Mouse (Mus musculus): Measurements from ENCODE around the gene Fam189a2.

The Fam189a2 gene

GRCm38 (mm10) chr19:23977901-23978443 is 52.8 kb downstream of the Fam189a2 start:
- DNase-seq (ENCODE audit: low read depth in 1 of 2, low spot score in 2 of 2) = no peak

- DNase-seq (ENCODE audit: low read depth in 1 of 2, low spot score in 2 of 2) = no peak
Measured at GRCm38 (mm10) chr19:23972881-23973649, 57.8 kb downstream of the Fam189a2 start.

- no peak for DNase-seq (ENCODE audit: low read depth in 1 of 2, low spot score in 2 of 2)
Measured at GRCm38 (mm10) chr19:23971391-23971790, 59.4 kb downstream of the Fam189a2 start.

DNA sequence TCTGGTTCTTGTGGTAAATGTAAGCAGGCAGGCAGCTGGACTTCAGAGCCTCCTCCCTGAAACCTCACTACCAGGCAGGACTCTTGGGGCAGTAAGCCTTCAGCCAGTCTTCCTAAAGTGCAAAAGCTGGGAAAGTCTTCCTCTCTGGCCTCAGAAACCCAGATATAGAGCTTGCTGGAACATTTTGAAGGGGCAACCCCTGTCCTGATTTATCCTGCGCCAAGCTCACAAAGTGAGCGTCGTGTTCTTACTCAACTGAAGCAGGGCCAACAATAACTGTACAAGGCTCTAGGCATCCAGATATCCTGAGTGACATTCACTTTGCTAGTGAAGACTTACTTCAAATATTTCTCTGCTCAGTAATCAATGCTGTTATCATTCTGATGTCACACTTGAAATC is 60.4 kb downstream of the Fam189a2 start:
- no peak for DNase-seq (ENCODE audit: low read depth in 1 of 2, low spot score in 2 of 2)

- no peak for DNase-seq (ENCODE audit: low read depth in 1 of 2, low spot score in 2 of 2)
Measured at GRCm38 (mm10) chr19:23968862-23969225, 62.0 kb downstream of the Fam189a2 start.

- DNase-seq (ENCODE audit: low read depth in 1 of 2, low spot score in 2 of 2) = no peak
Measured at GRCm38 (mm10) chr19:23968125-23968861, 62.5 kb downstream of the Fam189a2 start.

DNA sequence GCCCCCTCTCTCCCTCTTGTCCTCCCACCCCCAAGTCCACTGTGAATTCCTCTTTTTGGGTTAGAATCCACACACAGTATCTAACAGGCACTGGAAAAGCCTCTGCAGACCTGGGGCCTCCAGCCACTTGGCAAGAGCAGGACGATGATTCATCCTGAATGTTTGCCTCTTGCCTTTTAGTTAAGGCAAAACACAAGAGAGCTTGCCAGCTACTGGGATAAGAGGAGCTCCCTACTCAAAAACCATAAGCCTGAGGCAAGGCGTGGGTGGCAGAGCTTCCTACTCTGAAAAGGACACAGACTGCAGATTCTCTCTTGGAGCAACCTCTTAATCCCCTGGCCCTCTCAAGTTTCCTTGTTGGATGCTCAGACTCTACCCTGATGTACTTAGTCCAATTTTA is 63.7 kb downstream of the Fam189a2 start:
- no peak for DNase-seq (ENCODE audit: low read depth in 1 of 2, low spot score in 2 of 2)

- no peak for DNase-seq (ENCODE audit: low read depth in 1 of 2, low spot score in 2 of 2)
Measured at GRCm38 (mm10) chr19:23966376-23966775, 64.4 kb downstream of the Fam189a2 start.

- DNase-seq (ENCODE audit: low read depth in 1 of 2, low spot score in 2 of 2) = no peak
Measured at GRCm38 (mm10) chr19:23964401-23964910, 66.4 kb downstream of the Fam189a2 start.

DNA sequence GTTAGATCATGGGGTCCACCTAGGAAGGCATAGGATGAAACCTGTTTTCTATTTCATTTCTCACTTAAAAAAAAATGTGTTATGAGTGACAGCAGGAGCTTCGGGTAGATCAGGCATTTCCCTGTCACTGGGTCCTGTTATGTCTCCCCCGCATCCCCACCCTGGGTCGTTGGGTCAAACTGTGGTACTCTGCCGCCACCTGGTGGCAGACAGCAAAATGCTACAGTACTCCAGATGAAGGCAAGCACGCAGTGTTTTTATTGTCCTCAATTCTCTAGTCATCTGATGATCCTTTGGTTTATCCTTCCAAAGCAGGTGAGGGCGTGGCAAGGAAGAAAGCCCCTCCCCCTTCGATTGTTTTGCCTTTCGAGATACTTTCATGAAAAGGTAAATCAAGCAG is 69.3 kb downstream of the Fam189a2 start:
- peak in 1 of 2 experiments; percentile 12 for DNase-seq (ENCODE audit: low read depth in 1 of 2, low spot score in 2 of 2)

DNA sequence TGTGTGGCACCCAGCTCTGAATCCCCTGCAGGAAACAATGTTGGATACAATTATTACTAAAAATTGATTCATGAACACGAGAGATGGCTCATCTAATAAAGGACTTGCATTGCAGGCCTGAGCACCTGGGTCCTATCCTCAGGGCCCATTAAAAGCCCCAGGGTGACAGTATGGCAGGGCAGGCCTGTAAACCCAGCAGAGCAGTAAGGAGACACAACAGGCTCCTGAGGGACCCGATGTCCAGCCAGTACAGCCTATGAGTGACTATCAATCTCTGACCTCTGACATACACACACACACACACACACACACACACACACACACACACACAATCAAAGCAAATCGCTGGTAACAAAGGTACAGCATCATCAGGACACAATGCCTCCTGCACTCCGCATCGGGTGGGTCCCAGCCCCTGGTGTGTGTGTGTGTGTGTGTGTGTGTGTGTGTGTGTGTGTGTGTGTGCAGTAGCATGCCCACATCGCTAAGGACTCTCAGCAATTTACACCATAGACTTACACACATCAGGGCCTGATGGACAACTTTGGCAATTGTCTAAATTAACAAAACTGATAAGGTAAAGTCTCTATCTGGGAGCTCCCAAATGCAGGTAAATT is 69.9 kb downstream of the Fam189a2 start:
- DNase-seq (ENCODE audit: low read depth in 1 of 2, low spot score in 2 of 2) = no peak

- no peak for DNase-seq (ENCODE audit: low read depth in 1 of 2, low spot score in 2 of 2)
Measured at GRCm38 (mm10) chr19:23960275-23960674, 70.5 kb downstream of the Fam189a2 start.

DNA sequence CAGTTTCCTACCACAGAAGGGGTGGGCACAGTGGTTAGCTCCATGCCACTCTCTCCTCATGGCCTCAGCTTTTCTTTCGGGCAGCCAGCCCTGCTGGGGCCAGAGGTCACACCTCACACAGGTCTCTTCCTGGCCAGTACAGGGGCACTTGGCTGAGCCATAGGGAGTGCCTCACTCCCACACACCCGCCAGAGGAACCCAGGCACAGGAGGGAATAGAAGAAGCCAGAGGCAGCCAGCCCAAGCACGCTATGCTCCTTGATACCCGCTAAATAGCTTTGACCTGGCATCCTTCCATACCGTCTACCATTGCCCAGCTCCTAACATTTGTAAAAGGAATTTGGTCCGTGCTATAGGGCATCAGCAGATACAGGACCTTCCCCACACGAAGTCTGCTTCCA is 70.9 kb downstream of the Fam189a2 start:
- DNase-seq (ENCODE audit: low read depth in 1 of 2, low spot score in 2 of 2) = no peak

DNA sequence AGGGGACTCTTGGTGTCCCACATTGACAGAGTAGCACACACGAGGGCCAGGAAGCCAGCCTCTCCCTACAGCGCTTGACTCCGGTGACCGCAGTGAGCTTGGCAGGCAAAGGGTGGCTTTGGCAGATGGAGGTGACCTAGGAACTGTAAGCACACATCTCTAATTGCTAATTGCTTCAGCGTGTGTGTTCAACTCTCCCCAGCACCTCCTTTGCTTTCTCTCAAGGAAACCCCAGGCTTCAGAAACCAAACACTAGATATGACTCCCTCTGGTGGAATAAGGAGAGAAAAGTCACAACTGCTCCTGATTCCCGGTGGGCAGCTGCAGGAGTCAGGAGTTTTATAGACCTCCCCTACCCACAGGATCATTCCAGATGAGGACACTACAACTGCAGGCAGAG is 71.9 kb downstream of the Fam189a2 start:
- DNase-seq (ENCODE audit: low read depth in 1 of 2, low spot score in 2 of 2) = no peak

- no peak for DNase-seq (ENCODE audit: low read depth in 1 of 2, low spot score in 2 of 2)
Measured at GRCm38 (mm10) chr19:23957563-23957962, 73.3 kb downstream of the Fam189a2 start.

GRCm38 (mm10) chr19:23956299-23956975 is 74.4 kb downstream of the Fam189a2 start:
- DNase-seq (ENCODE audit: low read depth in 1 of 2, low spot score in 2 of 2) = no peak

GRCm38 (mm10) chr19:23955461-23955860 is 75.4 kb downstream of the Fam189a2 start:
- DNase-seq (ENCODE audit: low read depth in 1 of 2, low spot score in 2 of 2) = no peak

DNA sequence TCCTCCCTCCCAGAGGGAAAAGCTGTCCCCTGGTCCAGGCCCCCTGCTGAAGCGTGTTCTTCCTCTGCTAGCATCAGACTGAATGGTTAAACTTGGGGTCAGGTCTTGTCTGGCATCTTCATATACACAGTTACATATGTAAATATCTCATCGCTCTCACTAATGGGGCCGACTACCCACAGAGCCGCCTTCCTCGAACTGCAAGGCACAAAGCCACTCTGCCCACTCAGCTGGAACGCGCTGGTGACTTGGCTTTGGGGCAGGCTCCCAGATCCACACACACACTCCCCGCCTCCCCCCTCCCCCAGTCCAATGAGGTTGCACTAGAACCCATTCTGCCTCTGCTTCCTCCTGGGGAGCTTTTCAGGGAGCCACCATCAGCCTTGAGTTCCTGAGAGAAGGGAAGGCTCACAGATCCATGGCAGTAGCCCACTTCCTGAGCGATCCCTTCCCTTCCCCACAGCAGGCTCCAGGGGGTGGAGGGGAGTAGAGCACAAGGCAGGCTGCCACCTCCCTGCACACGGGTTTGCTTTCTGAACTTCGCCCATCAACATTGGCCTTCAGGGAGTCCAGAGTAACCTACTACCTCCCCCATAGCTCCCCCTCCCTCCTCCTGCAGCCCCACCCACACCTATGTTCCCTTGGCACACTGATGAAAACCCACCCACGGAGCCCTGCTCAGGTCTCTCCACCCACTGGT is 82.4 kb downstream of the Fam189a2 start:
- no peak for DNase-seq (ENCODE audit: low read depth in 1 of 2, low spot score in 2 of 2)

DNA sequence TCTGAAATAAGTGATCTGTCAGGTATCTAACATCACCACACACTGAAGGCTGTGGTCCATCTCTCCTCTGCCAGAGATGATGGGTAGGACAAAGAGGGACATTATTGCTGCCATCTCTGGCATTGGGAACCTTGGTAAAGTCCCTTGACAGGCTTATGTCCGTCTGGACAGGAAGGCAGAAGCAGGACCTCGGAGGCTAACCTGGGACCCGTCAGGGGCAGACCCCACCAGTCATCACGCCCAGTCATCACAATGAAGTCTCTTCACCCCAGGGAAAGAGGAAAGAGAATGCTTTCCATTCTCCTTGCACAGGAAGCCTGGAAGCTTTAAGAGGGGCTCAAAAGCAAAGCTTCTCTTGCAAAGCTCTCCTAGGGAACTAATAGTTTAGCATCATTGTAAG is 82.9 kb downstream of the Fam189a2 start:
- DNase-seq (ENCODE audit: low read depth in 1 of 2, low spot score in 2 of 2) = no peak

DNA sequence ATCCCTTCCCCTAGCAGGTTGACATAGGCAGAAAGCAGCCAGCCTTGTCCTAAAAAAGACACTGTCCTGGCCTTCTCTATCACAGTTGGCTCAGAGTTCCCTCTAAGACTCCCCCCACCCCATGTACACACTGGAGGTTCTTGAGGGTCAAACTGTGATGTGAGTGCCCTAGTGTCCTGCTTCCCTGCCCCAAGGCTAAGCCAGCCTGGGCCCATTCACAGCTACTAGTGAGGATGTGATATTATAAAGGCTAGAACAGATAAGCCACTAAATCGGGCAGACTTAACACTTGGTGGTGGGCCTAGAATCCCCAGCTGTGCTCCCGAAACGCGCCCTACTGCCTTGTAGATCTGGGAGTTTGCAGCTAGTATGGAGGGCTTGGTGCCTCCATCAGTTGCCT is 84.1 kb downstream of the Fam189a2 start:
- DNase-seq (ENCODE audit: low read depth in 1 of 2, low spot score in 2 of 2) = no peak

All from monocyte, adult 2 months (primary cell).